Mouse (Mus musculus) embryonic facial prominence, embryonic 10.5 days (tissue): Measurements from ENCODE around the gene Olfr603. TPM values are rescaled to one million over a fixed set of nuclear protein-coding genes. Genes with fewer than 3 reads are reported as not detected.
"Not testable (repeated sequence)": the region's sequence is repeated elsewhere in the genome, so short reads cannot be mapped to it uniquely, and the experiment has no call there.

Experiments
- DNase-seq: peaks from one replicate; pipeline ENCODE4 v3.0.0-alpha.2; 2017; ENCODE audit warnings: low spot score
- H3K27ac ChIP-seq: fragments of 300-500 bp; sonication (generic); replicated peaks from 2 replicates; pipeline ENCODE4 v1.5.1; 2016; ENCODE audit warnings: mild to moderate bottlenecking
- H3K27me3 ChIP-seq: fragments of 300-500 bp; sonication (generic); replicated peaks from 2 replicates; pipeline ENCODE4 v1.6.1; 2016; ENCODE audit warnings: low read depth, mild to moderate bottlenecking; ENCODE audit not compliant: poor library complexity, severe bottlenecking
- H3K36me3 ChIP-seq: fragments of 300-500 bp; sonication (generic); replicated peaks from 2 replicates; pipeline ENCODE4 v1.6.1; 2016; ENCODE audit warnings: mild to moderate bottlenecking, moderate library complexity
- H3K4me1 ChIP-seq: fragments of 300-500 bp; sonication (generic); 2 replicates; pipeline ENCODE4 v1.6.1; 2016
- H3K4me3 ChIP-seq: fragments of 300-500 bp; sonication (generic); 2 replicates; pipeline ENCODE4 v1.5.1; 2016; ENCODE audit warnings: mild to moderate bottlenecking, moderate library complexity
- H3K9me3 ChIP-seq: fragments of 300-500 bp; sonication (generic); 2 replicates; pipeline ENCODE4 v1.6.1; 2016; ENCODE audit warnings: mild to moderate bottlenecking
- WGBS: fragments of 180-500 bp; shearing (Covaris S2); methylation state at CpG from one replicate; pipeline ENCODE4 v1.1.7; 2016; 5-methylcytosine and 5-hydroxymethylcytosine counted together
- microRNA-seq: library from miRNA; unstranded; fragments of <30 nt; microRNA quantifications from one replicate; pipeline ENCODE4, GENCODE M21; 2017
- polyA plus RNA-seq: library from polyadenylated mRNA; unstranded; fragments of >200 nt; fragmentation: Nextera tagmentation; extraction: Ambion mirVana; gene quantifications from 2 replicates; pipeline ENCODE4 v1.2.1, GENCODE M21; 2016

Olfr603 gene
- not detected in 2 replicates for polyA plus RNA-seq

GRCm38 (mm10) chr7:103386077-103386476, at the start of gene Olfr603:
Gene Olfr603 (minus strand): TSS chr7:103386177.
- H3K4me3 ChIP-seq = no peak within 1 kb of the TSS
- H3K4me1 ChIP-seq = no peaks in the 10 kb centered on the region
- H3K9me3 ChIP-seq = no peaks in the 10 kb centered on the region
- DNase-seq = no peak
- H3K36me3 ChIP-seq = no peaks in the 10 kb centered on the region
- no peaks in the 10 kb centered on the region for H3K27me3 ChIP-seq
- H3K27ac ChIP-seq = no peak within 1 kb of the TSS

- WGBS = 67% methylated on average over 1 of the region's 1 CpGs
- H3K27ac ChIP-seq, H3K4me3 ChIP-seq, H3K27me3 ChIP-seq, H3K36me3 ChIP-seq, H3K4me1 ChIP-seq, H3K9me3 ChIP-seq, DNase-seq: not testable (repeated sequence)
Observed at GRCm38 (mm10) chr7:103414772-103415171, 28.8 kb upstream of the Olfr603 start, which contains the start of gene Usp17lc. Gene Usp17lc (plus strand): TSS chr7:103415072.

- H3K36me3 ChIP-seq, H3K27me3 ChIP-seq, H3K27ac ChIP-seq, DNase-seq, H3K4me1 ChIP-seq, H3K4me3 ChIP-seq, H3K9me3 ChIP-seq: not testable (repeated sequence)
- whole genome bisulfite sequencing = 79% methylated on average over 3 of the region's 3 CpGs
Observed at GRCm38 (mm10) chr7:103406521-103407055, 20.6 kb upstream of the Olfr603 start.

GRCm38 (mm10) chr7:103398981-103399380, 13.0 kb upstream of the Olfr603 start:
- Histone ChIP-seq H3K27me3 (no peaks in the 10 kb centered on the region), H3K4me3 (no peak overlapping the region), H3K9me3 (no peaks in the 10 kb centered on the region), H3K4me1 (no peaks in the 10 kb centered on the region), H3K36me3 (no peaks in the 10 kb centered on the region), H3K27ac (no peak overlapping the region)
- WGBS = 5% methylated on average over 1 of the region's 1 CpGs
- DNase-seq = no peak

GRCm38 (mm10) chr7:103397758-103398157, 11.8 kb upstream of the Olfr603 start:
- no peaks in the 10 kb centered on the region for H3K9me3 ChIP-seq
- H3K4me1 ChIP-seq = no peaks in the 10 kb centered on the region
- no peaks in the 10 kb centered on the region for H3K36me3 ChIP-seq
- DNase-seq = no peak
- H3K27me3 ChIP-seq = no peaks in the 10 kb centered on the region
- no peak overlapping the region for H3K4me3 ChIP-seq
- H3K27ac ChIP-seq = no peak overlapping the region

GRCm38 (mm10) chr7:103362555-103362954, 23.4 kb downstream of the Olfr603 start, which contains the start of gene Olfr601:
Gene Olfr601 (minus strand): TSS chr7:103362655.
- Histone ChIP-seq H3K4me1 (no peaks in the 10 kb centered on the region), H3K27me3 (no peaks in the 10 kb centered on the region), H3K9me3 (no peaks in the 10 kb centered on the region), H3K36me3 (no peaks in the 10 kb centered on the region), H3K27ac (no peak within 1 kb of the TSS), H3K4me3 (no peak within 1 kb of the TSS)
- 88% methylated on average over 1 of the region's 1 CpGs for WGBS
- DNase-seq = no peak

- Histone ChIP-seq H3K4me3 (no peak within 1 kb of the TSS), H3K27ac (no peak within 1 kb of the TSS), H3K36me3 (no peaks in the 10 kb centered on the region), H3K27me3 (no peaks in the 10 kb centered on the region), H3K4me1 (no peaks in the 10 kb centered on the region), H3K9me3 (no peaks in the 10 kb centered on the region)
- DNase-seq = no peak
Observed at GRCm38 (mm10) chr7:103349569-103349968, 36.4 kb downstream of the Olfr603 start, which contains the start of gene Olfr600. Gene Olfr600 (minus strand): TSS chr7:103349669.

GRCm38 (mm10) chr7:103335617-103336016, 50.4 kb downstream of the Olfr603 start, which contains the start of gene Olfr599:
Gene Olfr599 (plus strand): TSS chr7:103335917.
- Histone ChIP-seq H3K9me3 (no peaks in the 10 kb centered on the region), H3K36me3 (no peaks in the 10 kb centered on the region), H3K4me1 (no peaks in the 10 kb centered on the region), H3K27me3 (no peaks in the 10 kb centered on the region), H3K27ac (no peak within 1 kb of the TSS), H3K4me3 (no peak within 1 kb of the TSS)
- WGBS = 83% methylated on average over 1 of the region's 1 CpGs
- DNase-seq = no peak

Small RNAs within 50 kb of the gene (microRNA-seq; reads per million reads assigned to microRNA genes)
- gene Gm25774 = not detected

Other genes starting within 250 kb of the Olfr603 start
- gene Olfr588-ps1, start 245.3 kb downstream of the Olfr603 start, polyA plus RNA-seq = not detected in 2 replicates
- gene Olfr589, start 229.8 kb downstream of the Olfr603 start, polyA plus RNA-seq = not detected in 2 replicates
- gene Olfr591, start 207.8 kb downstream of the Olfr603 start, polyA plus RNA-seq = not detected in 2 replicates
- gene Olfr592, start 201.4 kb downstream of the Olfr603 start, polyA plus RNA-seq = not detected in 2 replicates
- gene Olfr593, start 174.3 kb downstream of the Olfr603 start, polyA plus RNA-seq = not detected in 2 replicates
- gene Olfr594, start 169.2 kb downstream of the Olfr603 start, polyA plus RNA-seq = not detected in 2 replicates
- not detected in 2 replicates for gene Usp17ld, start 133.7 kb downstream of the Olfr603 start, polyA plus RNA-seq
- not detected in 2 replicates for gene Olfr596, start 80.5 kb downstream of the Olfr603 start, polyA plus RNA-seq
- gene Olfr597, start 69.9 kb downstream of the Olfr603 start, polyA plus RNA-seq = not detected in 2 replicates
- gene Olfr598, start 62.6 kb downstream of the Olfr603 start, polyA plus RNA-seq = not detected in 2 replicates
- gene Olfr599, start 50.3 kb downstream of the Olfr603 start, polyA plus RNA-seq = not detected in 2 replicates
- not detected in 2 replicates for gene Olfr600, start 36.5 kb downstream of the Olfr603 start, polyA plus RNA-seq
- gene Olfr601, start 23.5 kb downstream of the Olfr603 start, polyA plus RNA-seq = not detected in 2 replicates
- gene Usp17lc, start 28.9 kb upstream of the Olfr603 start, polyA plus RNA-seq = not detected in 2 replicates
- gene Olfr605, start 59.3 kb upstream of the Olfr603 start, polyA plus RNA-seq = not detected in 2 replicates
- not detected in 2 replicates for gene Olfr606, start 62.9 kb upstream of the Olfr603 start, polyA plus RNA-seq
- not detected in 2 replicates for gene Olfr607, start 78.0 kb upstream of the Olfr603 start, polyA plus RNA-seq
- gene Olfr608, start 83.7 kb upstream of the Olfr603 start, polyA plus RNA-seq = not detected in 2 replicates
- not detected in 2 replicates for gene Olfr609, start 111.9 kb upstream of the Olfr603 start, polyA plus RNA-seq
- not detected in 2 replicates for gene Olfr610, start 125.9 kb upstream of the Olfr603 start, polyA plus RNA-seq
- gene Olfr611, start 134.7 kb upstream of the Olfr603 start, polyA plus RNA-seq = not detected in 2 replicates
- not detected in 2 replicates for gene Olfr612, start 156.5 kb upstream of the Olfr603 start, polyA plus RNA-seq
- gene Olfr613, start 161.9 kb upstream of the Olfr603 start, polyA plus RNA-seq = not detected in 2 replicates
- gene Olfr615, start 169.9 kb upstream of the Olfr603 start, polyA plus RNA-seq = not detected in 2 replicates
- gene Olfr616, start 183.0 kb upstream of the Olfr603 start, polyA plus RNA-seq = not detected in 2 replicates
- not detected in 2 replicates for gene Olfr617, start 186.9 kb upstream of the Olfr603 start, polyA plus RNA-seq
- not detected in 2 replicates for gene Olfr618, start 203.9 kb upstream of the Olfr603 start, polyA plus RNA-seq
- gene Olfr619, start 214.4 kb upstream of the Olfr603 start, polyA plus RNA-seq = not detected in 2 replicates
- not detected in 2 replicates for gene Olfr620, start 226.4 kb upstream of the Olfr603 start, polyA plus RNA-seq